In genomic region chr3:138906112-138906880, GRCm38 (mm10) we compare ENCODE assay signal across 8 mouse cellular contexts.
A peak's percentile ranks its signal among the peaks of the same experiment; 100 is the strongest.
DNase-seq lines count a peak whose midpoint lies in the region; ATAC-seq lines count a peak whose summit lies in the region.

No protein-coding gene starts in this region.

- H3K9me3 ChIP-seq in hindbrain, embryonic 14.5 days (ENCODE audit: control insufficient read depth, low read length): no peaks in the 10 kb centered on the region

- 33% methylated on average over 17 of the region's 17 CpGs for WGBS in hindbrain, embryonic 14.5 days

- no peaks in the 10 kb centered on the region for H3K27me3 ChIP-seq in hindbrain, embryonic 14.5 days (ENCODE audit: control insufficient read depth, insufficient read depth, low read length)

- no peak overlapping the region for H3K4me3 ChIP-seq in hindbrain, embryonic 14.5 days (replicated peaks; ENCODE audit: low read length)

- peak; percentile 52 for DNase-seq in WW6 (ENCODE audit: low read depth, low spot score)
- peak; percentile 83 for DNase-seq in cerebellum, adult 9-10 months
- peak; percentile 81 for DNase-seq in hindbrain, embryonic 14.5 days (ENCODE audit: low spot score)
- peak; percentile 78 to 81 for DNase-seq in layer of hippocampus, postnatal 10 days (ENCODE audit: low spot score in 2 of 2)
- DNase-seq in lung, postnatal 4 days: peak; percentile 67 to 81
- peak; percentile 71 to 83 for DNase-seq in right cerebral cortex, postnatal 10 days (ENCODE audit: low spot score in 2 of 2)
- DNase-seq in T-cell, adult 2 months (ENCODE audit: low spot score): no peak

- H3K4me1 ChIP-seq in hindbrain, embryonic 14.5 days (replicated peaks; ENCODE audit: control insufficient read depth, insufficient read depth, low read length): peaks cover 5% of the 10 kb centered on the region; the same call in 1 of the 2 replicates

- no peak overlapping the region for H3K4me2 ChIP-seq in hindbrain, embryonic 14.5 days (replicated peaks)

- peak; percentile 71 for ATAC-seq in frontal cortex, adult (ENCODE audit: low TSS enrichment)
- ATAC-seq in hindbrain, embryonic 14.5 days (ENCODE audit: low FRiP score): peak; percentile 67

- no peak overlapping the region for H3K9ac ChIP-seq in hindbrain, embryonic 14.5 days

- peaks cover 18% of the 10 kb centered on the region for H3K36me3 ChIP-seq in hindbrain, embryonic 14.5 days (replicated peaks; ENCODE audit: control insufficient read depth, insufficient read depth)

- H3K27ac ChIP-seq in hindbrain, embryonic 14.5 days: peak overlapping the region; percentile 0; the same call in 1 of the 2 replicates
